Mouse (Mus musculus): ENCODE results near the gene Ikzf2.

- TF ChIP-seq CTCF (IDR thresholded peaks at IDR 0.05) (no peak), EP300 (IDR thresholded peaks at IDR 0.05) (no peak)
Measured at GRCm38 (mm10) chr1:69506011-69506410, 181.0 kb downstream of the Ikzf2 start.

Data from lung, postnatal 0 days (tissue).